Mouse (Mus musculus): ENCODE results near the gene Map3k4. TPM values are rescaled to one million over a fixed set of nuclear protein-coding genes. Genes with fewer than 3 reads are reported as not detected.
"Not testable (repeated sequence)": the region's sequence is repeated elsewhere in the genome, so short reads cannot be mapped to it uniquely, and the experiment has no call there.

Map3k4 gene
- polyA plus RNA-seq, 1 experiment = 14.3 TPM

DNA sequence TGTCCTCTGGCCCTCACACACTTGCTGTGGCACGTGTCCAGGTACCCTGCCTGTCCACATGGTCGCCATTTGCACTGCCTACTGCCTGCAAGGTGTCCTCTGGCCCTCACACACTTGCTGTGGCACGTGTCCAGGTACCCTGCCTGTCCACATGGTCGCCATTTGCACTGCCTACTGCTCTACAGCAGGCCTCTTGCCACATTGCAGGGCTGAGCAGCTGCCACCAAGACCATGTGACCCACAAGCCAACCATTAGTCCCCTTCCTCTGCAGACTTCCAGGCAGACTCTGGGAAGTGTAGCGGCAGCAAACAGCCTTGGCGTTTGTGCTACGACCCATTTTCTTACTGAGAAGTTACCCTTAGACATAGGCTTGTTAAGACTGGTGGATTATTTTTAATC lies 94.0 kb downstream of the Map3k4 start:
- not testable (repeated sequence) for DNase-seq (ENCODE audit: low spot score)

DNA sequence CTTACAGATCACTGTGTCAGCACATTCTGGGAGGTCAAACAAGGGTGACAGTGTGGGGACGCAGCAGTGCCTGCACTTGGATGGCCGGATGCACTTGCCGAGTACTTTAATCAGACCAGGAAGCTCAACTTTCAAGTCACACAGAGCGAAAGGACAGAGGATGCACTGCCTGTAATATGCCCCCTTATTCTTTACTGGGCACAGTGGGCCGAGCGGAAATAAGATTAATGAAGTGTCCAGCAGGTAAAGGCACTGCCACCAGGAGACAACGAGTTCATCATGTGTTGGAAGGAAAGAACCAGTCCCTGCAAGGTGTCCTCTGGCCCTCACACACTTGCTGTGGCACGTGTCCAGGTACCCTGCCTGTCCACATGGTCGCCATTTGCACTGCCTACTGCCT lies 94.5 kb downstream of the Map3k4 start:
- no peak for DNase-seq (ENCODE audit: low spot score)

DNA sequence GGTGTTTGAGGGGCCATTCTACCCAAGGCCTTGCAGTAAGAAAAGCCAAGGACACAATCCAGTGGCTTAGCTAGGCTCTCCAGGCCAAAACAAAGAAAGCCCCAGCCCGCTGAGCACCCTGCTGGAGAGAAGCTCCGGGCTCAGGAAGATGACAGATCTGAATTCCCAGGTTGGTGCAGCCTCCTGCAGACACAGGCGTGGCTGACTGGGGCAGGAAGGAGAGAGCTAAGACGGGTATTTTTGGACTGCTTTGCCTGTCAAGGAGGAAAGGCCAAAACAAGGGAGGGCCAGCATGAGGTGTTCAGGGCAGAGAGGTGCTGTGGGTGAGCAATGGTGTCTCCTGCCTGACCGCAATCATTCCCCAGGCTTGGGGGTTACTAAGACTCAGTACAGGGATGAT lies 94.9 kb downstream of the Map3k4 start:
- no peak for DNase-seq (ENCODE audit: low spot score)

DNA sequence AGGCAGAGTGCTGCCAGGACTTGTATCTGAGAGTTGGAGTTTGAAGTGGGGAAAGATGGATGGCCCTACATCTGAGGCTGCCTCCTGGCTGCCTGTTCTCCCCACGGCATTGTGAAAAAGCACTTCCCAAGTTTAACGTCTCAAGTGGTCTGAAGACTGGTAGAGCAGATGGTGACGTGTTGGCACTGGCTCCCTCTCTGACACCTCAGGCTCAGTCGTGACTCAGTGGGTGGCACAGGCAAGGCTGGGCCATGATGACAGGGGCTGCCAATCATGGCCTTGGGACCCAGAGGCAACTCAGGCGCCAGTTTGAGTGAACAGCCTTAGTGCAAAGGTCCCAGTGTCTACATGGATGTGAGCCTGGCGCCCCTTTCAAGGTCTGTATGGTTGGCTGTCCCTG lies 96.7 kb downstream of the Map3k4 start:
- no peak for DNase-seq (ENCODE audit: low spot score)

DNA sequence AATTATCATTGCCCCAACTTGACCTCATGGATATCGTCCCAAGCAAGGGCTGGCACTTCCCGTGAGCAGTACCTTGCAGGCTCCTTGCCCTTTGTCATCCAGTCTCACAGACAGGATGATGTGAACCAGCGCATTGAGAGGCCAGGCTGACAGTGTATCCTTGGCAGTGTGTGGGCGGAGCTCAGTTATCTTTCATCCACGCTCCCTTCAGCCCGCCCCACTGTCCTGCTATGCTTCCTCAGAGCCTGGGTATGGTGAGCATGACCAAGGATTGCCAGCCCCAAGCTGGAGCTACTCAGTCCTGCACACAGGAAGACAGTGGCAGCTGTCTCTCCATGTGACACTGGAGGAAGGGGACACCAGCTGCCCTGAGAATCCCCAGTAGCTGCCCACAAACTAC lies 102.4 kb downstream of the Map3k4 start:
- no peak for DNase-seq (ENCODE audit: low spot score)

DNA sequence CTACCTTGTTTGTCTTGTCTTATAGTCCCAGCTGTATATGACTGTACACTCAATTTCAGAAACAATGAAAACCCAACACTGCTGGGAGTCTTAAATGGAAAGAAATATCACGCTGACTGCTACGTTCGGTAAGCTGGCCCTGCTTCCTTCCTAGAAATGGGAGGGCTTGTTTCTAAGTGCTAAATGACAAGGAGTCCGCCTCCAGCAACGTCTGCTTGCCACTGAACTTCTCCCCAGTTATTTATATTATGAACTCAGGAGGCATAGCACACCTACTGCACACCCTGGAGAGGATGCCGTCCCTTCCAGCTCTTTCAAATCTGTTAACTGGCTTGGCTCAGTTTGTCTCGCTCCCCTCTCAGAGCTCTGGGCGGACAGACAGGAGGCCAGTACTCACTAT lies 105.2 kb downstream of the Map3k4 start:
- no peak for DNase-seq (ENCODE audit: low spot score)

DNA sequence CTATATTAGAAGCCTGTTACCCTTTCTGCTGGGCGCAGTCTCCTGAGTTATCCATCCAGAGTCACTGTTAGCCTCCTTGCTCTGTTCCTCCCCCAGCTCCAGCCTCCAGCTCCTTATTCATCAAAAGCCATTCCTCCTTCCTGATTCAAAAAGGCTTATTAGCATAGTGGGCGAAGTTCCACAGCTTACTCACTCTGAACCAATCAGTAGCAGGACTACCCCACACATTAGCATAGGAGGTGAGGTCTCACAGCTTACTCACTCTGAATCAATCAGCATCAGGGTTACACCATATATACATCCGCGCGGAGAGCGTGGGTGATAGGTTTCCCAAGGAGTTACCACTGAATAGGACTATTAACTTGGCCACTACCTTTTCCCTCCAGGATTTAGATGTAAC lies 106.3 kb downstream of the Map3k4 start:
- no peak for DNase-seq (ENCODE audit: low spot score)

DNA sequence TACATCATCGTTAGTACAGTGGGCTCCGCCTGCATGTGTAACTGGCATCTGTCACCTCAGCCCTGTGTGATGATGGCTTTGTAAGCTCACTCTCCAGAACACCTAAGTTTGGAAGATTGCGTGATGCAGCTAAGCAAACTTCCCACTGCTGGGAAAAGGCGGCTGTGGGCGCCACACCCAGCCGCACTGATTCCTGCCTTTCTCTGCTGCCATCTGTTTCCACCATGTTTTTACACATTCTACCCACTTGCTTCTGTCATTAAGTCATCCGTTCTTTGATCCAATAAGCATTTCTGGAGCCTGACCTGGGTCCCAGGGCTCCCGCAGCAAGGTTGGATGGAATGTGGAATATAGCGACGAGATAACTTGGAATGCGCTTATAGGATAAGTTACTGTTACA lies 106.7 kb downstream of the Map3k4 start:
- DNase-seq (ENCODE audit: low spot score) = no peak

DNA sequence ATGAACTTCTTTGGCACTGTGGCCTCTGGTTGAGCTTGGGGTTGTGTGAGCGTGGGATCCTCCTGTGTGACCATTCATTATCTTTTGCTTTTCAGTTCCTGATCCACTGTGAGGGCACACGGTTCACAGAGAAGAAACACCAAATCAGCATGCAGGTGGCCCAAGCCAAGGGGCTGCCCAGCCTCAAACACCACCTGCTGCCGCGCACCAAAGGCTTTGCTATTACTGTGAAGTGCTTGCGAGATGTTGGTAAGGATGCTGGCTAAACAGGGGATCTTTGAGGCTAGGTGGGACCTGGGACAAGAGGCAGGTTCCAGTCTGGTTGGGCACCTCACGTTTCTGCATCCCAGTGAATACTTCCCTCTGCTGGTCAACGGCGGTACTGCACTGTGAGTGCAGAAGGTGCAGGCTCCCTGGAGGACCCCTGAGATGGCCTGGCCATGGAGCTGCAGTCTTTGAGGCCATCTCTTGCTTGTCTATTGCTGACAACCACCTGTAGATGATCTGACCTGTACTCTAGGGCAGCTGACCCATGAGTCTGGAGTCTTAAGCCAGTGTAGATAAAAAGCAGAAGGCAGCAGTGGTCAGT lies 108.0 kb downstream of the Map3k4 start:
- peak; percentile 82 for DNase-seq (ENCODE audit: low spot score)

DNA sequence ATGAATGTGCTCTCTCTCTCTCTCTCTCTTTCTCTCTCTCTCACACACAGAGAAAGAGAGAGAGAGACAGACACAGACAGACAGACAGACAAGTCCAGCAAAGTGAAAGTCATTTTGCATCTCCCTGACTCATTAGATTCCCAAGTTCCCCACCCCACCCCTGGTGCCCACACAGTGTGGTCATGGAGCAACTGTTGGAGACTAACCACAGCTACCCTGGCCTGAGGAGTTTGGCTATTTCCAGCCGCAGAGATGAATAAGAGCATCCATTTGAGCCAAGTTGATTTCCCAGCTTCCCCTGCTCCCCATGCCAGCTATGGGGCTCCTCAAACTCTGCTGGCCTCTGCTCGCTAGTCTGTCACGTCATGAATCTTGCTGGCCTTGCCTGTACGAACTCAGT lies 109.1 kb downstream of the Map3k4 start:
- DNase-seq (ENCODE audit: low spot score) = no peak

DNA sequence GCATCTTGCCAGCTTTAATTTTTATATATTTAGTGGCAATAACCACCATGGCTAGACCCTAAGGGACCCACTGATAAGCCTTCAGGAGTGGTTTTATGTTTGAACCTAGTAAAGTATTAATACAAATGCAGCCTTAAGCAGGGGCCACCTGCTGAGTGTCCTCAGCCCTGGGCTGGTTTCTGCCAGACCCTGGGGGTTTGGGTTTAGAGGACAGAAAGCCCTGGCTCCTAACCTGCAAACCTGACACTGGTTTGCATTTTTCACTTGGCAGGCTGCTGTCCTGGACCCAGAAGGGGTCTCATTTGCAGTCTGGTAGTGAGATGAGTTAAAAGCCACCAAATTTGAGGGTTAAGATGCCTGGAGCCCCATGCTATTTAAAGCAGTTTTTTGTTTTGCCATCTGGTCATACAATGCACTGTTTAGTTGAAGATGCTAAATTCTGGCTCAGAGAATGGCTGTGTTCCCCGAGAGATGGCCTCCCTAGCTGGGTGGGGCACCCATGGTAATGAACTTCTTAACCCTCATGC lies 111.5 kb downstream of the Map3k4 start:
- no peak for DNase-seq (ENCODE audit: low spot score)

DNA sequence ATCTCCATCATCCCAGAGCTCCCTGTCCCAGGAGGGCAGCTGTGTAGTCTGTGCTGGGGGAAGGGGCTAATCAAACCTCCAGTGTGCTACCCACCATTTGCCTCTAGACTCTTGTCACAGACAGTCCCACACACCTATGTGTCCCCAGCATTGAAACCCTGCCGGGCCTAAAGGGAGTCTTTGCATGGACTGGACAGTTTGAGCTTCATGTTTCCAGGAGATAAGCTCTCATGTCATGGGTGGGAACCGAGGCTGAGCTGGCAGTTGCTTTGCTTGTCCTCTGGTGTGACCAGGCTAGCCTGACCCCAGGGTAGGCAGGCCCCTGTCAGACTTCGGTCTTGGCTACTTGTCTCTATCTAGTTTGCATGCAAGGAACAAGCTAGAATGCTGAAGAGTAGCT lies 112.3 kb downstream of the Map3k4 start:
- DNase-seq (ENCODE audit: low spot score) = no peak

DNA sequence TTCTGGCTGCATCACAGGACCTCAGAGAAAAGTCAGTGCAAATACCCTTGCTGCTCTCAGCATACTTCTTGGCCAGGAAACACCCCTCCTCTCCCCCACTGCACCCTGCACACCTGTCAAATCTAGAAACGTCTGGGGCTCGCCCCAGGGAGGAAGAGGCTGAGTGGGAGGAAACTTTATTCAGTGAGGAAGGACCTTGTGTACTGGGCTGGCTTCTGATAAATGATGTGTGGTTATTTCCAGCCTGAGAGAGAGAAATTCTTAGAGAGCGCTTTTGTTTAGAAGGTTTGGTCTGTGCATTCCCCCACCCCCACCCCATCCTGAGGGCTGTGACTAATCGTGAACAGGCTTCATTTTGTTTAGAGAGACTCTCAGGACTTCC lies 112.9 kb downstream of the Map3k4 start:
- no peak for DNase-seq (ENCODE audit: low spot score)

DNA sequence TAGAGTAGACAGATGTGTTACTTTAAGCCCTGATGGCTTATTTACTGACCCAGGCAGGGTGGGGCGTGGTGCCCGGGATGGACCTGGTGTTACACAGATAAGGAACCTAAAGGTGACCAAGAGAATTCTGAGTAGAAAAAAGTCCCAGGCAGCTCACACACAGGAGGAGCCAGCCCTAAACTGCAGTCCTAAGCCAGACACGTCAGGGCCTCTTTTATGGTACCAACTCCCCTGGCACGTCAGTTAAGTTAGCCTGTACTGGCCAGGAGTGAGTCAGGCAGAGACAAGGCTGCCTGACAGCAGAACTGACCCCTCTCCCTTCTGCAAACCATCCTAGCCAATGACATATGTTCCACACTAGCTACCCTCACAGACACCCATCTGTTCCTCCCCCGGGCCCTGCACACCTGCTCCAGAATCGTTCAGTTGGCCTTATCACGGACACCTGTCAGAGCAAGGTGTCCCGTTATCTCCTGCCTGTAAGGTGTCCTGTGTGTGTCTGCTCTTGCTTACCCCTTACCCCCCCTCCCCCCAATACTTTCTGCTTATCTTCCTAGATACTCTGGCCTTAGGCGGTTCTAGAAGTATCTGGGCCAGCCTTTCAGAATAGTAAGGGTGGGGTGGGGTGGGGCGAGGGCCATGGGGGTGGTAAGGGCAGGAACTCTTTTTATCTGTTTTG lies 113.4 kb downstream of the Map3k4 start:
- no peak for DNase-seq (ENCODE audit: low spot score)

DNA sequence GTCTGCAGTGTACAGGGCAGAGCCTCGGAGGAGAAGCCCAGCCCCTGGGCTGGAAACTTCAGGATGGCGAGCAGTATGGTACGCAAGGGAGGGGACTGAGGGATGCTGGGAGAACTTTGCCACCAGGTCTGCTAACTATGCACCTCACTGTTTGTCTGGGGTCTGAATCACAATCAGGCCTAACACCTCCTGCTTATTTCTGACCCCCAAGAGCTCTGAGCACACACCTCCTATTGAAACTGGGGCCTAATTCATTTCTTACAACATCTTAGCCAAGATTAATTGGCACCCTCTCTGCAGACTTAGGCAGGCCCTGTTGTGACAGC lies 113.9 kb downstream of the Map3k4 start:
- no peak for DNase-seq (ENCODE audit: low spot score)

DNA sequence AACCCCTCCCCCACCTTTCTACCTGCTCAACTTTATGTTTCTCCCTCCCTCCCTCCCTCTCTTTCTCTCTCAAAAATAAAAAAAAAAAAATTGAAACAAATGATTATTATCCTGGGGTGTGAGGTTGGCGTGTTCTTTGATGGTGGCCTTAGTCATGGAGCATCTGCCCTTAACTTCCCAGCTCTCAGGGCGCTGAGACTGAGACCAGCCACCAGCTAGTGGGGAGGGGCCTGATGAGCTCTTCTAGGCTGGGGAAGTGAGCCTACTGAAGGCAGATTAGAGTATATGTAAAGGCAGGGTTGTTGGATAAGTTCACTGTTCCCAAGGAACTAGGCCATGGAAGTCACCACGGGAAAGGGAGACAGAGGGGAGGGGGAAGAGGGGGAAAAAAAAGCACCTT lies 114.3 kb downstream of the Map3k4 start:
- DNase-seq (ENCODE audit: low spot score) = no peak

DNA sequence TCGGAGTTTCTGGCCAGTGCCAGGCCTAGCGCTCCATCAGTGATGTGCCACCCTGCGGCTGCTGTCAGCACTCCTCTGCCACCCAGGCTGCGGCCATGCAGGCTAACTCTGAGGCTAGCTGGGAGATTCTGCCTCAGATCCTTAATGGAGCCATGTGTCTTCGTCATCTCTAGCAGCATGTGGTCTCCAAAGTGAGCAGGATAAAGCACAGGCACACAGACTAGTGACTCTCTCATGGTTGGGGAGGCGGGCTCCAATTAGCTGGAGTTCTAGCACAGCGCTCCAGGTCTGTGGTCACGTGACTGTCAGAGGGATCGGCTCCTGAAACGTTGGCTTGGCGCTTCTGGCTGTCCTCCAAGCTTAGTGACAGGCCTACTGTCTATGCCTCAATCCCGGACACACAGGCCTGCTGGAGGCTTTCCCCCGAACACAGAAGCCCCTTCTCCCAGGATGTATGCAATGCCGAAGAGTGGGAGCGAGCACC lies 115.1 kb downstream of the Map3k4 start:
- DNase-seq (ENCODE audit: low spot score) = no peak

DNA sequence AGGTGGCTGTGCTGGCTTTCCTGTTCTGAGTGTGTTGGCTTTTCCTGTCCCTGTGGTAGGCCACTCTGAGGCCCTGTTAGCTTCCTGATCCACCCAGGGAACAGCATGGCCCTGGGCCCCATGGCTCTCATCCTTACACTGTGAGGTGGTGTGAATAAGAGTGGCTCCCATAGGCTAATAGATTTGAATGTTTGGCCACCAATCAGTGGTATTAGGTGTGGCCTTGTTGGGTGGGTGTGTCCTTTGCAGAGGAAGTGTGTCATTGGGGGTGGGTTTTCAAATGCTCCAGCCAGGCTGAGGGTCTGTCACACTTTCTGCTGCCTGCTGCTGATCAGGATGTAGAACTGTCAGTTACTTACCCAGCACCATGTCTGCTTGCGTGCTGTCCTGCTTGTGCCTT lies 117.5 kb downstream of the Map3k4 start:
- no peak for DNase-seq (ENCODE audit: low spot score)

DNA sequence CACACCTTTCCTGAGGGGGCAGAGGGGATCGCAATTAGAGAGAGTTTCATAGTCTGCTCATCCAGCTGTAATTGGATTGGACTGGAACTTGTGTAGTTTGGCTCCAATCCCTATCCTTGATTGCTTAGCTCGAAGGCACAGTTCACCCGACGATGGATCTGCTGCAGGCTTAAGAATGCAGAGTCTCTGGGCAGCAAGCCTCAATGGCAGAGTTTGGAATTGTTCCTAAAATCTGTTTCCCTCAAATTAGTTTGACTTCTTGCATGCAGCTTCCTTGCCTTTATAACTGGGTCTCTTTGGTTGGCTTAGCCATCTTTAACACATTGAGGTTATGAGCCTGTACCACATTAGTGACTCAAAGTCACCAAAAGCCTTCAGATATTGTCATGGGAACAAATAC lies 118.7 kb downstream of the Map3k4 start:
- no peak for DNase-seq (ENCODE audit: low spot score)

DNA sequence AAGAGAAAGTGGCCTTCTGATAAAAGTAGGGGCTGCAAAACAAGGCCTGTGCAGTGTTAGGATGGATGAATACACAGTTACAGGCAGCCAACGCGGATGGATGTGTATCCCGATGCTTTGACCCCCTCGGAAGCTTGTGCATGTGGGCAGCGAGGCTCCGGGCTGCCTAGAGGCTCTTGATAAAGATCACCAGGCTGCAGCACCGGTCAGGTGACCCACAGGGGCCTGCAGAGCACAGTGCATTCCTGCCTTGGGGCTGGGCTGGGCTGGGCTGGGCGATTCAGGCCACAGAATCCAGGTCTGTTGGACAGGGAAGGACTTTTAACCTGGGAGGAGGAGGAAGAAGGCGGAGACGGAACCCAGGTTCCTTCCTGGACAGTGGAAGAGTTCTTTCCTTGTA lies 123.0 kb downstream of the Map3k4 start:
- no peak for DNase-seq (ENCODE audit: low spot score)

DNA sequence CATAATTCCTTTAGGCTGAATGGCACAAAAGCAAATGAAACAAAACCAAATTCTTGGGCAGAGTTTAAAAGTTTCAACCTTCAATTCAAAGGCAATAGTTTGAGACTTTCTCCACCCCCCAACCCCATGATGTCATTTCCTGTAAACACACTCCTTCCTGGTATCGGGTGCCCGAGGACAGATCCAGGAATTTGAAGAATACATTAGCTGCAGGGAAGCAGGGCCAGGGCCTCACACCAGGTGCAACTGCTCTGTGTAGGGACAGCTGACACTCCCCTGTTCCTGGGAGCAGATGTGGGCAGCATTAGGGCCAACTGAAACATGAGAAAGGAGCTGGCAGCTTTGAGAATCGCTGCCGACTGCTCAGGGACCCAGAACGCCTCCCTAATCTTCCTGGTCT lies 123.5 kb downstream of the Map3k4 start:
- no peak for DNase-seq (ENCODE audit: low spot score)

DNA sequence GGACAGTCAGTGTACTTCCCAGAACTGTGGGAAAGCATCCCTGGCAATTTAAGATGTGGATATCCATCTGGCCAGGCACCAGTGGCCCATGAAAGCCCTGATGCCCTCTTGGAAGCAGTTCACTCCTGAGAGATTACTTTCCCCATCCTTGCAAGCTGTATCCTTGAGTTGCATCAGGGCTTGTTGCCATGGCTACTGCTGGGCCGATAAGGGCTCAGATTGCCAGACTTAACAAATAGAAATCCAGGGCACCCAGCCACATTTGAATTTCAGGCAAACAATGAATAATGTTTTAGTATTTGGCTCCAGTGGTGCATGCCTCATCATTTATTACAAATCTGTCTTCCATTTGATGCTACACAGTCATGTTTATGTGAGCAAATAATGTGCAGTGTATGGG lies 130.8 kb downstream of the Map3k4 start:
- DNase-seq (ENCODE audit: low spot score) = no peak

DNA sequence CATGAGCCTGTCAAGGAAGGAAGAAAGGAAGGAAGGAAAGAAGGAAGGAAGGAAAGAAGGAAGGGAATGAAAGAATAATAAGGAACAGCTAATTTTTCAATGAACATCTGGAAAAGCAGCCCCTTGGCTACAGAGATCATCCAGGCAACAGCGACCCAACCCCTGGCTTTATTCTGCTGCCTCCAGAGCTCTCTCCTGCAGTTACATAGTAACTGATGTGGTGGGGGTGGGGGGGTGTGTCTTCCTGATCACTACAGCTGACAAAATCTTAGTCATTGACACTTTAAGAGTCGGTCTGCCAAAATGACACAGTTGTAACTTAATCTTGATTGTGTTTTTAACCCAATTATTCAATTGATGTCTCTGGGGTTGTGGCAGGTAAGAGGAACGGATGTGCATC lies 132.3 kb downstream of the Map3k4 start:
- no peak for DNase-seq (ENCODE audit: low spot score)

DNA sequence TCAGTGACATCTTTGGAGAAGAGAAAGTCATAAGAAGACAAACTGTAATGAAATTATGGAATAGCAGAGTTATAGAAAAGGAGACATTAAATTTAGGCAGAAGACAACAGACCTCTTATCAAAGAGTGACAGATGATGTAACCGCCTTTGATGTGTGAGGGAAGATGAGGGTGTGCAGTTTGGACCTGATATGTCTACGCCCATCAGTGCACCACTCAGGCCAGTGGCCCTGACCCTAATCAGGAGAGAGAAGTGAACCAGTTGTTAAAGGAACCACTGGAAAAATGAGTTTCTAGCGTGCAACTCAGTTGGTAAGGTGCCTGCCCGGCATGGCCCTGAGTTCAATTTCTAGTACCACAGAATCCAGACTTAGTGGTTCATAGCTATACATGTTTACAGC lies 132.7 kb downstream of the Map3k4 start:
- no peak for DNase-seq (ENCODE audit: low spot score)

Measured in urinary bladder, adult 2 months (tissue).